Mouse (Mus musculus): ENCODE data around the gene Mzf1. TPM values are rescaled to one million over a fixed set of nuclear protein-coding genes. Genes with fewer than 3 reads are reported as not detected.

Mzf1 gene
- total and polyA plus RNA-seq, 3 experiments = 0.77 to 2.4 TPM; not detected in 1

- peak within 1 kb of the TSS; percentile 76 for H3K9ac ChIP-seq (ENCODE audit: control insufficient read depth, low read depth, low read length, poor library complexity, severe bottlenecking)
- peak within 1 kb of the TSS; percentile 58 to 77 for H3K4me3 ChIP-seq (ENCODE audit: control insufficient read depth in 1 of 2, insufficient read depth in 1 of 2, low read depth in 2 of 2, low read length in 2 of 2)
- H3K9me3 ChIP-seq (replicated peaks; ENCODE audit: insufficient read depth, low read length) = no peaks in the 10 kb centered on the region
- H3K4me1 ChIP-seq (ENCODE audit: control insufficient read depth in 1 of 2, insufficient read depth in 2 of 2, low read length in 2 of 2) = peaks cover 2 to 26% of the 10 kb centered on the region in 2 experiments; a peak in 3 of 4 replicates
- H3K36me3 ChIP-seq (ENCODE audit: control insufficient read depth in 1 of 2, insufficient read depth in 2 of 2, low read length in 2 of 2) = peaks cover 1 to 7% of the 10 kb centered on the region in 2 experiments; a peak in 3 of 4 replicates
- H3K27ac ChIP-seq (ENCODE audit: control insufficient read depth, low read depth, low read length) = peak within 1 kb of the TSS; percentile 86
- H3K79me2 ChIP-seq (ENCODE audit: control insufficient read depth, insufficient read depth, low read length, poor library complexity) = peaks cover 25% of the 10 kb centered on the region
- no peaks in the 10 kb centered on the region for H3K27me3 ChIP-seq (ENCODE audit: control insufficient read depth in 1 of 2, insufficient read depth in 2 of 2, low read length in 2 of 2)
- peak; percentile 98 for DNase-seq (ENCODE audit: low read depth, low spot score)
- TF ChIP-seq USF2 (IDR thresholded peaks at IDR 0.05; ENCODE audit: borderline replicate concordance in 1 of 2, insufficient read depth in 1 of 2, low read depth in 1 of 2, low read length in 2 of 2) (no peak), ZNF384 (IDR thresholded peaks at IDR 0.05; ENCODE audit: low read depth, low read length) (no peak), NRF1 (IDR thresholded peaks at IDR 0.05; ENCODE audit: insufficient read depth, low read depth, low read length, poor library complexity, severe bottlenecking) (peak; percentile 99), ETS1 (IDR thresholded peaks at IDR 0.05; ENCODE audit: low read depth, low read length) (peak; percentile 63), CTCF (IDR thresholded peaks at IDR 0.05 in 2 of 3, conservative IDR thresholded peaks at IDR 0.05 in 1 of 3; ENCODE audit: control insufficient read depth in 1 of 3, insufficient read depth in 1 of 3, low read depth in 2 of 3, low read length in 3 of 3, poor library complexity in 1 of 3, severe bottlenecking in 1 of 3) (no peak), MAX (IDR thresholded peaks at IDR 0.05; ENCODE audit: low read length) (peak; percentile 73; the same call in 1 of the 2 replicates), UBTF (IDR thresholded peaks at IDR 0.05; ENCODE audit: borderline replicate concordance, insufficient read depth, low read depth, low read length) (no peak), MXI1 (IDR thresholded peaks at IDR 0.05; ENCODE audit: low read depth, low read length) (peak; percentile 76), ZKSCAN1 (IDR thresholded peaks at IDR 0.05; ENCODE audit: low read depth, low read length) (peak; percentile 73; the same call in 1 of the 2 replicates), ZMIZ1 (IDR thresholded peaks at IDR 0.05; ENCODE audit: low read depth, low read length) (peak; percentile 99), E2F4 (IDR thresholded peaks at IDR 0.05; ENCODE audit: borderline replicate concordance, low read depth, low read length) (peak; percentile 57; the same call in 1 of the 2 replicates), GABPA (IDR thresholded peaks at IDR 0.05; ENCODE audit: low read depth, low read length) (no peak), CHD2 (IDR thresholded peaks at IDR 0.05; ENCODE audit: low read length) (peak; percentile 85), GATA1 (IDR thresholded peaks at IDR 0.05; ENCODE audit: low read depth, low read length) (no peak), ZC3H11A (IDR thresholded peaks at IDR 0.05; ENCODE audit: low read depth, low read length) (no peak), TAL1 (IDR thresholded peaks at IDR 0.05; ENCODE audit: low read length) (no peak), MYB (IDR thresholded peaks at IDR 0.05; ENCODE audit: low read depth, low read length) (peak; percentile 59), JUND (IDR thresholded peaks at IDR 0.05; ENCODE audit: low read depth, low read length) (no peak), EP300 (IDR thresholded peaks at IDR 0.05; ENCODE audit: low read depth in 1 of 2, low read length in 2 of 2) (peak in 1 of 2 experiments; percentile 52; a peak in 2 of 4 replicates), CHD1 (IDR thresholded peaks at IDR 0.05; ENCODE audit: low read depth, low read length) (no peak), NELFE (IDR thresholded peaks at IDR 0.05; ENCODE audit: low read depth, low read length) (peak; percentile 75), BHLHE40 (IDR thresholded peaks at IDR 0.05; ENCODE audit: borderline replicate concordance, low read depth, low read length) (peak; percentile 29; the same call in 1 of the 2 replicates), MYC (IDR thresholded peaks at IDR 0.05; ENCODE audit: low read depth, low read length) (peak; percentile 43; the same call in 1 of the 2 replicates), MAFK (IDR thresholded peaks at IDR 0.05; ENCODE audit: borderline replicate concordance, low read depth, low read length) (no peak), RAD21 (IDR thresholded peaks at IDR 0.05; ENCODE audit: low read depth, low read length) (no peak), SIN3A (IDR thresholded peaks at IDR 0.05; ENCODE audit: low read length) (peak; percentile 90), MEF2A (IDR thresholded peaks at IDR 0.05; ENCODE audit: extremely low read depth, insufficient replicate concordance, low read depth, low read length, poor library complexity, severe bottlenecking) (no peak), TBP (IDR thresholded peaks at IDR 0.05; ENCODE audit: low read depth, low read length) (peak; percentile 71; the same call in 1 of the 2 replicates), HCFC1 (IDR thresholded peaks at IDR 0.05; ENCODE audit: low read depth, low read length) (peak; percentile 96), SMC3 (IDR thresholded peaks at IDR 0.05; ENCODE audit: low read depth, low read length) (peak; percentile 33; the same call in 1 of the 2 replicates), POLR2A (IDR thresholded peaks at IDR 0.05; ENCODE audit: control insufficient read depth in 1 of 2, insufficient read depth in 1 of 2, low read depth in 1 of 2, low read length in 2 of 2, poor library complexity in 1 of 2) (peak; percentile 37 to 93; a peak in 3 of 4 replicates), MAZ (IDR thresholded peaks at IDR 0.05; ENCODE audit: low read depth, low read length) (peak; percentile 93), POLR2AphosphoS2 (IDR thresholded peaks at IDR 0.05; ENCODE audit: low read length) (peak; percentile 100), ELF1 (IDR thresholded peaks at IDR 0.05; ENCODE audit: low read depth, low read length) (peak; percentile 99), KAT2A (conservative IDR thresholded peaks at IDR 0.05; ENCODE audit: low read depth, low read length) (peak; percentile 78)
Measured at GRCm38 (mm10) chr7:13034148-13034977, 20.2 kb downstream of the Mzf1 start, which contains the start of gene Chmp2a. TSS of gene Chmp2a (minus strand) at chr7:13034807.
